Mouse (Mus musculus) bone marrow, adult 2 months (tissue): ENCODE measurements around the gene Cntnap2. TPM values are rescaled to one million over a fixed set of nuclear protein-coding genes. Genes with fewer than 3 reads are reported as not detected.
"Not testable (repeated sequence)": the region's sequence is repeated elsewhere in the genome, so short reads cannot be mapped to it uniquely, and the experiment has no call there.

ENCODE experiments used
- H3K27ac ChIP-seq: fragments of 200-500 bp; 2 replicates; pipeline ENCODE4 v1.5.1; 2012; ENCODE audit warnings: low read depth, mild to moderate bottlenecking, control low read depth, inconsistent platforms, low read length; ENCODE audit not compliant: control insufficient read depth, poor library complexity, insufficient read depth
- H3K4me1 ChIP-seq: fragments of 200-500 bp; 2 replicates; pipeline ENCODE4 v1.6.1; 2011; ENCODE audit warnings: low read length; ENCODE audit not compliant: control insufficient read depth, insufficient read depth
- H3K4me3 ChIP-seq: fragments of 200-500 bp; replicated peaks from 2 replicates; pipeline ENCODE3; 2011; ENCODE audit warnings: mild to moderate bottlenecking, low read depth, low read length, control low read depth; ENCODE audit not compliant: control insufficient read depth
- CTCF ChIP-seq: fragments of 200-500 bp; IDR thresholded peaks from 2 replicates; pipeline ENCODE4 v1.5.1; 2011; ENCODE audit warnings: low read length, control low read depth; ENCODE audit not compliant: control insufficient read depth, insufficient read depth
- POLR2A ChIP-seq: fragments of 200-500 bp; IDR thresholded peaks from 2 replicates; pipeline ENCODE4 v1.6.1; 2011; ENCODE audit warnings: low read depth, mild to moderate bottlenecking, control low read depth, low read length, borderline replicate concordance; ENCODE audit not compliant: control insufficient read depth
- WGBS: fragments of 180-500 bp; shearing (Covaris S2); methylation state at CpG from one replicate; pipeline ENCODE4 v1.1.7; 2018; 5-methylcytosine and 5-hydroxymethylcytosine counted together
- polyA plus RNA-seq: library from polyadenylated mRNA; stranded (reverse); fragments of >200 nt; gene quantifications from 2 replicates; pipeline ENCODE4 v1.2.4, GENCODE M21; 2011; ENCODE audit warnings: low replicate concordance; ENCODE audit not compliant: missing spikeins, insufficient read depth, insufficient read length

Cntnap2 gene
- polyA plus RNA-seq, 1 experiment: 0.40 TPM

DNA sequence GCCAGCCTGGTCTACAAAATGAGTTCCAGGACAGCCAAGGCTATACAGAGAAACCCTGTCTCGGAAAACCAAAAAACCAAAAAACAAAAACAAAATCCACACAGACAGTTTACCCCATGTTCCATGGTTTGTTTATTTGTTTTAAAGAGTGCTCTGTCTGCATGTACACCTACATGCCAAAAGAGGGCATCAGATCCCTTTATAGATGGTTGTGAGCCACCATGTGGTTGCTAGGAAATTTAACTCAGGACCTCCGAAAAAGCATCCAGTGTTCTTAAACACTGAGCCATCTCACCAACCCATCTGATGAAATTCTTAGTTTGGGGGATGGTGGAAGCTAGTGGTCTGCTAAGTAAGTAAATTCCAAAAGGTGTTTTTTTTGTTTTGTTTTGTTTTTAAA is 2225.6 kb downstream of the Cntnap2 start:
- Histone ChIP-seq H3K4me3 (no peak overlapping the region), H3K27ac (no peak overlapping the region), H3K4me1 (no peaks in the 10 kb centered on the region)
- TF ChIP-seq CTCF (no peak), POLR2A (no peak)
- WGBS: 43% methylated on average over 2 of the region's 2 CpGs

DNA sequence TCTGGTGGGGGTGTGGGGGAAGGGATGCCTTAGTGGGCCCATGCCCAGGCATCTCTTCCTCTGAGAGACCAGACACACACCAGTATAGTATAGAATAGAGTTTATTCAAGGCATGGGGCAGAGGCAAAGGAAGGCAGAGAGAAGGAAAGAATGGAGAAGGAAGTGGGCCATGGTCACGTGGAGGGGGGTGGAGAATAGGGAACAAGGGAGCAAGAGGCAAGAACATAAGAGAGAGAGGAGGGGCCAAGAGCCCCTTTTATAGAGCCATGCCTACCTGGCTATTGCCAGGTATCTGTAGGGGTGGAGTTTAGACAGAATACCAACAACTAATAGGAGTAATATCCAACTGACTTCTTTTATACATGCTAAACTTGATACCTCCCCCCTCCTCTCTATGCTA is 2226.6 kb downstream of the Cntnap2 start:
- no peak overlapping the region for H3K4me3 ChIP-seq
- WGBS: 4% methylated on average over 1 of the region's 1 CpGs
- H3K4me1 ChIP-seq: no peaks in the 10 kb centered on the region
- TF ChIP-seq POLR2A: no peak
- no peak for TF ChIP-seq CTCF
- no peak overlapping the region for H3K27ac ChIP-seq

DNA sequence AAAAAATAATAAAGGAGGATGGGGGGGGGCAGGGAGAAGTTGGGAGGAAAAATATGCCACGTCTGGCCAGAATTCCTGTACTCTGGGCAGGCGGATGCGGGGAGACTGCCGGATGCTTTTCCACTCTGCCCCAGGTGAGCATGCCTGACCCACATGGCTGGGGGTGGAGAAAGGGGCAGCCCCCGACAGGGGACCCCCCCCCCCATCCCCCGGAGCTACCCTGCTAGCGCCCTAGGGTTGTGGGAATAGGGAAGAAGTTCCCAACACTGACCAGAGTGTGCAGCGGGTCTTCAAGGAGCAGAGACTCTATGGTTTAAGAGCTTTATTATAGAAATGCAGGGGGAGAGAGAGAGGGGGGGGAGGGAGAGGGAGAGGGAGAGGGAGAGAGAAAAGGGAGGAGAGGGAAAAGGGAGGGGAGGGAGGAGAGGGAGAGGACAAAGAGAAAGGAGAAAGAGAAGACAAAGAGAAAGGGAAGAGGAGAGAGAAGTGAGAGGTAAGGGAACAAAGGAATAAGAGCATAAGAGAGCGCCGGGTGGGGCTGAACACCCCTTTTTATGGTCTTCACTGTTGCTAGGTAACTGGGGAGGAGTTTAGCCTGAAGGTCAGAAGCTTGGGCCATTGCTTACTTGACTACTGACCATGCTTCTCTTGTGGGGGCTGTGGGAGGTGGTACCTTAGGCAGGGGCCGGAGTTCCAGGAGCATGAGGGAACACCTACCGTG is 2227.2 kb downstream of the Cntnap2 start:
- H3K4me1 ChIP-seq, H3K4me3 ChIP-seq, H3K27ac ChIP-seq: not testable (repeated sequence)
- WGBS: 68% methylated on average over 12 of the region's 12 CpGs

DNA sequence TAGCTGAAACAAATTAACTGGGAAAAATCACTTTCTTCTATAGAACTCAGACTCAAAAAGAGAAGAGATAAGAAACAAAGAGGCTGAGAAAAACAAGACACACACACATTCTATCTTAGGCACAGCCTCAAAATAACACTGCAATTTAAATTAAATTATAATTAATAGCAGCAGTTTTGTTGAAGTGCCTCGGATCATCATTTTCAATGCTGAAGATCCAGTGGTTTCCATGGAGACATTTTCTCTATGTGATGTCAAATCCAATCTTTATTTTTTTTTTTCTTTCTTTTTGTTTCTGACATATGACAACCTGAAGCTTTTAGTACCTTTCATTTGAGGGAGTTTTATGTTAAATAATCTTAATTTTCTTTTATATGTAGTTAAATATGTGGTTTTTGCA is 2228.6 kb downstream of the Cntnap2 start:
- TF ChIP-seq POLR2A: no peak
- TF ChIP-seq CTCF: no peak
- WGBS: 80% methylated on average over 1 of the region's 1 CpGs
- Histone ChIP-seq H3K27ac (no peak overlapping the region), H3K4me1 (no peaks in the 10 kb centered on the region), H3K4me3 (no peak overlapping the region)

DNA sequence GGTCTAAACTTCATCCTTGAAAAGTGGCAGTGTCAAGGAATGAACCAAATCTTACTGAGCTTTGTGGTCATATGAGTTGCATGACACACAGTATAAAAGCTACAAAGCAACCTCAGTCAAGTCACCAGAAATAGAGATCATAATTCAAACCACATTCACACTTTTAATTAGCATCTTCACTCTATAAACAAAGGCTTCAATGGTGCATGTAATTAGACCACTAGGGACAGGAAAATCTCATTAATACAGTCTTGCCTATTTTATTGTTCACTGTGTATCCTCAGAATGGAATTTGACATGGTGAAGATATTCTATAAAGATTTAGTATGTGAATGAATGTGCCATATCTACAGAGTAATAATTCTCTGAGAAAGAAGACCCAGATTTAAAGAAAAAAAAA is 2232.8 kb downstream of the Cntnap2 start:
- Histone ChIP-seq H3K4me1 (no peaks in the 10 kb centered on the region), H3K4me3 (no peak overlapping the region), H3K27ac (no peak overlapping the region)
- TF ChIP-seq CTCF (no peak), POLR2A (no peak)

DNA sequence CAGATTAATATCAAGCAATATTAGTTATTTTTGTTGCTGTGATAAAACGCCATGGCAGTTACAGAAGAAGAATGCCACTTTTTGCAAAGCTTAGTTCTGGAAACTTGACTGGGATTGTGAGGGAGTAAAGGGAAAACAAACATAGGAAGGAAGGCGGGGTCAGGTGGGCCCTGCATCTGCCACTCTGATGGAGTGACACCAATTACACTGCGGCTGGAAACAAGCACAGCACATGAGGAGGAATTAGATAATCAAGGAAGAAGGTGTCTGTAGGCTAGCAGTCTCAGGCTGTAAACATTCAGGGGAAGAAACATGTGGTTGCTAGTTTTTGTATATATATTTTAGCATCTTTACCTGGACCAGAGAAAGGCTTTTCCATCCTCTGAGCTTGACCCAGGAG is 2233.3 kb downstream of the Cntnap2 start:
- Histone ChIP-seq H3K27ac (no peak overlapping the region), H3K4me3 (no peak overlapping the region), H3K4me1 (no peaks in the 10 kb centered on the region)
- TF ChIP-seq CTCF (no peak), POLR2A (no peak)
- 72% methylated on average over 3 of the region's 3 CpGs for WGBS

DNA sequence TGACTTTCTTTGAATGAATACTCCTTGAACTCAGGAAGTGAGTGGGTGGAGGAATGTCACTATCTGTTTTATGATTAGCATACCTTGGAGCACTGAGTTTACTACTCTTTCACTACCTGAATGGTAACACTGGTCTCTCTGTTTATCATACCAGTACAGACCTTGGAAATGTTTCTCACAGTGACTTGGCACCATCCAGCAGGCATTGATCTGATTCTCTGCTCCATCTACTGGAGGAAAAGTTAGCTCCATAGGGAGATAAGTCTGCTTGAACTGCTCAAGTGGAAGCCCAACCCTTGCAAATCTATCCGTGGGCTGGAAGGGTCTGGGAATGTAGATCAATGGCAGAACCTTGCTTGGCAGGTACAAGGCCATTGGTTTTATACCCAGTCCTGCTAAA is 2235.3 kb downstream of the Cntnap2 start:
- TF ChIP-seq POLR2A (no peak), CTCF (no peak)
- Histone ChIP-seq H3K4me1 (no peaks in the 10 kb centered on the region), H3K4me3 (no peak overlapping the region), H3K27ac (no peak overlapping the region)
- WGBS: 71% methylated on average over 1 of the region's 1 CpGs

DNA sequence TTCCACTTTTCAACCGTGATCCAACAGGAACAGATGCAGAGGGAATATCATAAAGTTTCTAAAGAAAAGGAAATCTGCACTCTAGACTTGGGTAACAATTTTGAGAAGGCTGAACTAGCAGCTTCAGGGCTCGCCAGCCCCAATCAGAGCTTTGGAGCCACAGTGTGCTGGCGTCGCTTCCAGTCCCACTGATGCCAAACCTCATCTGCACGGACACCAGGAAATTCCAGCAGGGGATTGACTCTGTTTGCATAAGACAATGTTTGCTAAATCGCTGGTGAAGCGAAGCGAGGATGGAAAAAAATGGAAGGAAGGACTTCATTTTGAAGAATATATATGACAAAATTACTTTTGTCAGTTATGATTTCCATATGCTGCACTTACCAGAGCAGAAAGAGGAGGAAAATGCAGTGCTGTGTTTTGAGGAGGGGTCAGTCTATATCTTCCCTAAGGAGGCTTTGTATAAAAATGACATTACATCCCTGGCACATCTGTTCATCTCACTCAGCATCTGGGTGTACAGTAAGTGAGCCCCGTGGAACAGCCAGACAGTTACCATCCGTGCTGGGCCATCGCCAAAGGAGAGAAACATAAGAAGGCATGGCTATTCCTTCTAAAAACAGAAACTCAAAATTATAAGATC is 2245.8 kb downstream of the Cntnap2 start:
- WGBS: 83% methylated on average over 11 of the region's 11 CpGs
- no peak overlapping the region for H3K4me3 ChIP-seq
- H3K27ac ChIP-seq: no peak overlapping the region
- TF ChIP-seq POLR2A (no peak), CTCF (no peak)
- H3K4me1 ChIP-seq: no peaks in the 10 kb centered on the region

DNA sequence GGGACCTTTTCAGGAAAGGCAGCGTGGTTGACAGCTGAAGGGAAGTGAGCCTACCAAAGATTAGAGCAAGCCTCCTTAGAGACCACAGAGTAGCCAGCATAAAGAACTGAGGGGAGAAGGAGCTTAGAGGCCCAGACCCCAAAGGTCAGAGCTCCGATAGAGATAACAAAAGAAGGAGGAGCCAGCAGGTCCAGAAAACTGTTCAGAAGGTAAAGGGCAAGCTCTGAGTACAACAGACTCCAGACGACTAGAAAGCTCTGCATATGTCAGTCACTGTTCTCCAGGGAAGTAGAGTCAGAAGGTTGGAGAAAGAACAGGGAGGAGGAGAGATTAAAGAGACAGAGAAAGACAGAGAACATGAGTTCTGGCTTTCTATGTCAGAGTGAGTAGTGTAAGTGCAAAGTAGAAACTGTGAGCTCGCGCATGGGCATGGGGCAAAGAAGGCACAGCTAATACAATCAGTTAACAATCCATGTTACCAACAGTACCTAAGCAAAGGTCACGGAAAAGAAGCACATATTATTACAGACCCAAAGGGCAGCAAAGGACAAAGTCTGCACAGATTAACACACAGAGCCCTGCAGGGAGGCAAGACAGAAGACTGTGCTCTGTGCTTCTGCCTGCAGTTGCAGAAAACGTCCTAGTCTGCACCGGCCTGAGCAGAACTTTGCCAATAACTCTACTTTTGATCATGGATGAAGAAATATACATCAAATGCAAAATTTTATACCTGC is 2247.1 kb downstream of the Cntnap2 start:
- H3K4me3 ChIP-seq: no peak overlapping the region
- TF ChIP-seq POLR2A (no peak), CTCF (no peak)
- WGBS: 65% methylated on average over 8 of the region's 8 CpGs
- no peaks in the 10 kb centered on the region for H3K4me1 ChIP-seq
- no peak overlapping the region for H3K27ac ChIP-seq
